Mouse (Mus musculus): ENCODE measurements around the gene Cttnbp2nl. TPM values are rescaled to one million over a fixed set of nuclear protein-coding genes. Genes with fewer than 3 reads are reported as not detected.

Gene Cttnbp2nl
- total RNA-seq, 2 experiments from 2014 or later = 18.8 to 27.5 TPM

- DNase-seq (ENCODE audit: low spot score in 2 of 2) = no peak
Observed at GRCm38 (mm10) chr3:105017314-105017713, 35.6 kb downstream of the Cttnbp2nl start.

DNA sequence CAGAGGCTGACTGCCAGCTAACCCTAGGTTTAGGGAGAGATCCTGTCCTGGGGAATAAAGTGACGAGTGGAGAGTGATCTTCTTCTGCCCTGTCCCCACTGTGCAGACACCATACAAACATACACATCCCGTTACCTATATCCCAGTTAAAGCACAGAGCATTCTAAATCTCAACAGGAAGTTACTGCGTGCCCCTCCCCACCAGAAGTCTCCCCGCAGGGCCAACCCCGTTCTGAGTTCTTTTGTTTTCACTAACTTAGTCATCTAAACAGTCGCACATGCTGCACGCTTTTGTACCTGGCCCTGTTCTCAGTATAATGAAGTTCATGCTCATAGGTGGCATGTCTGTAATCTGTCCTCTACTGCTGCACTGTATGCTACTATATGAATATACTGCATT lies 36.7 kb downstream of the Cttnbp2nl start:
- no peak for DNase-seq (ENCODE audit: low spot score in 2 of 2)

DNA sequence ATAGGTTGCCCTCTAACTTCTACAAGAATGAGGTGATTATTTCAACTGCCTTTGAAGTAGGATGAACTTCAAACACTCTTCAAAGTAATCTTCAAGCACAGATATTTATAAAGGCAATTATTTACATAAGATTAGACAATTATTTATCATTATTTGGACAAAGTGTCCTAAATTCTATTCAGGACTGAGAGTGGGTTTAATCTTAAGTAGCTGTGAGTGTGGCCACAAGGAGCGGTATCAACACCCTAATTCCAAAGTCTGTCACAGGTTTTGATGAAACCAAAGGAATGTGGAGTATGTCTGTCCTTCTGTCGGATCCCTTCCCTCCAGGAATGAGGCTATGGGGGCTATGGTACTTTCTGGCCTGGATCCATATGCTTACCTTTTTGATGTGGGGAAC lies 38.0 kb downstream of the Cttnbp2nl start:
- no peak for DNase-seq (ENCODE audit: low spot score in 2 of 2)

- DNase-seq (ENCODE audit: low spot score in 2 of 2) = no peak
Observed at GRCm38 (mm10) chr3:105012696-105013313, 40.1 kb downstream of the Cttnbp2nl start.

- DNase-seq (ENCODE audit: low spot score in 2 of 2) = no peak
Observed at GRCm38 (mm10) chr3:105011883-105012282, 41.1 kb downstream of the Cttnbp2nl start.

DNA sequence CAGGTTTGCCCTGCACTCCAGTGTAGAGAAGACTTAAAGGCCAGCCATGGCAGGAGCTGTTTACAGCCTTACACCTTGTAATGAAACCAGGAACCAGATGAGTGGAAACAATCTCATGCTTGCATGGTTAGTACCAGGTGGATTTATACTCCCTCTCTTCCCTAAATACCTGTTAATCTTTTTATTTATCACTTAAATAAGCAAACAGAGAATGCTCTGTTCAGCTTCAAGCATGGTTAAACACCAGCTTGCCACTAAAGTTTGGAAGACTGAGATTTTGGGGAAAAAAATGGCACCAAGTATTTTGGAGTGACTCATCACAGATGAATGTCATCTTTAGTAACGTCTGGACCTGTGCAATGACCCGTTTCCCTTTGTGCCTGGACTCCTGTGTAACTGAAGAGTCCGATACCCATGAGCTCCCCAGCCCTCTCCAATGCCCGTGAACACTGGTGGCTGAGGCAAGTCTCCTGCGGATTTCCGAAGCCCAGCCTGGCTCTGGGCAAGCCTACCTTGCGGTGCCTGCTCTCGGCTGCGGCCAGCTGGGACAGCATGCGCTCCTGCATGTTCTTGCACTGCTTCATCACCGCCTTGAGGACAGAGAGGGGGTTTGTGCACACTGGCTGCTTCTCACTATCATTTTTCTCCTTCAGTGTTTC lies 42.1 kb downstream of the Cttnbp2nl start:
- no peak for DNase-seq (ENCODE audit: low spot score in 2 of 2)

GRCm38 (mm10) chr3:105008070-105008469 lies 44.9 kb downstream of the Cttnbp2nl start:
- no peak for DNase-seq (ENCODE audit: low spot score in 2 of 2)

DNA sequence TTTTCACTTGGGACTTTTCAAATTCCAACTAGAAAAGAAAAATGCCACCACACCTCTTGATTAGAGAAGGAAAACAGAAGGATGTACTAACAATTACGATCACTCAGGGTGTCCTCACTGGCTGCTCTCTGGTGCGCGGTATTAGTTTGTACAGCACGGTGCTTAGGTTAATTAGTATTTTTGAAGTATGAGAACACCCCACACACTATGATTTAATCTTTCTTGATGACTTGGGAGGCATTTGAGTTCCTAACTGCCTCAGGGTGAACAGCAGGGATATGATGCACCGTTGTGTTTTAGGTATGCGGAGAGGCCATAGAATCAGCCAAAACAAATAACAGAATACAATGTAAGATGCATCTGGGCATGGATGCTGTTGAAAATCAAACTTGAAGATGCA lies 46.8 kb downstream of the Cttnbp2nl start:
- no peak for DNase-seq (ENCODE audit: low spot score in 2 of 2)

DNA sequence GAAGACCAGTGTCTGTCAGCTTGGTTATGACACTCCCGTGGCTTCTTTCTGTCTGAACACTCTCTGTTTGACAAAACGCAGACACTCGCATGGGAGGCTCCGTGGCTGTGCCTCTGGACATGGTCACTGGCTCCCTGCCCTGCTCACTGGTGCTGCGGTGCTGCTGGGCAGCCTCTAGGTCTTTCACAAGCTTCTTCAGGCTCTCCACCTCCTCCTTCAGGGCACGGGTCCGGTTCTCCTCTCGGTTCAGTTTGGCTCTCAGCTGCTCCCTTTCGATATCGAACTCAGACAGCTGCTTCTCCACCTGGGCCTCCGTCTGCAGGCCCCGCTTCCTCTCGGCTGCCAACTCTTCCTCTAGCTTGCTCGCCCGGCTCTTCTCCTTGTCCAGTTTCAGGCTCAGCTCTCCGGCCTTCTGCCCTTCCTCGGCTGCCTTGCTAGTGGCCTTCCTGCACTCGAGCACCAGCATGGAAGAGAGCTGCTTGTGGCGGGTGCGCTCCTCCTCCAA lies 47.3 kb downstream of the Cttnbp2nl start:
- no peak for DNase-seq (ENCODE audit: low spot score in 2 of 2)

DNA sequence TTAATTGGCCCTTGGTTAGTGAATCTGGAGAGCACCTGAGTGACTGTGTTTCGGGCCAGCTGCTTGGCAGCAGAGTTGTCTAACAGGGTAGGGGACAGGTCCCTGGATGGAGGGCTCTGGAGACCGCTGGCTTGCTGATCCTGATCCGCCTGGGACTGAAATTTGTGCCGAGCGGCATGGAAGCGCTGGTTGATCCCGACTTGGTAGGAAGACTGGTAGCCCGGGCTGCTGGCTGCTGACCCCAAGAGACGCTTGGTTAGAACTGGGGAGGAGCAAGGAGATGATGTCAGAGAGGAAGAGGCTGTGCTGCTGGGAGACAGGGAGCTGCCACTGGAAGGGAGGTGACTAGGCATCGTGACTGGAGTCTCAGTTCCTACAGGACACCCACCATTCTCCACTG lies 47.9 kb downstream of the Cttnbp2nl start:
- no peak for DNase-seq (ENCODE audit: low spot score in 2 of 2)

- DNase-seq (ENCODE audit: low spot score in 2 of 2) = no peak
Observed at GRCm38 (mm10) chr3:105003960-105004463, 48.9 kb downstream of the Cttnbp2nl start.

DNA sequence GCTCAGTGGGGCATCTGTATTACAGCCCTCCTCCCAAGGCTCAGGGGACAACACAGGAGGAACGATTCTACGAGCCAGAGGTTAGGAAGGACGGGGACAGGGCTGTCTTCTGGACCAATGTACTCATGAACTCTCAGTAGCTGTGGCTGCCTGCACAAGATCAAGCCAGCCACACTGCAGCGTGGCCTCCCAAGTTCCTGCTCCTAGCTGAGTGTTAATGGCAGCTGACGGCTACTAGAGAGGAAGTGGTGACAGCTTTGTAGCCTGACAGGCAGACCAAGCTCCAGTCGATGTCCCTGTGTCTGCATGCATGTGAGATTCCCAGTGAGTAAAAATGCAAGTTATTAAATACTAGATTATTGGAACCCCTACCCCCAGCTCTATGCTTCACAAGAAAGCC lies 51.6 kb downstream of the Cttnbp2nl start:
- no peak for DNase-seq (ENCODE audit: low spot score in 2 of 2)

- DNase-seq (ENCODE audit: low spot score in 2 of 2) = peak in 1 of 2 experiments; percentile 41
Observed at GRCm38 (mm10) chr3:105000561-105000960, 52.4 kb downstream of the Cttnbp2nl start.

- DNase-seq (ENCODE audit: low spot score in 2 of 2) = no peak
Observed at GRCm38 (mm10) chr3:104997563-104997962, 55.4 kb downstream of the Cttnbp2nl start.

DNA sequence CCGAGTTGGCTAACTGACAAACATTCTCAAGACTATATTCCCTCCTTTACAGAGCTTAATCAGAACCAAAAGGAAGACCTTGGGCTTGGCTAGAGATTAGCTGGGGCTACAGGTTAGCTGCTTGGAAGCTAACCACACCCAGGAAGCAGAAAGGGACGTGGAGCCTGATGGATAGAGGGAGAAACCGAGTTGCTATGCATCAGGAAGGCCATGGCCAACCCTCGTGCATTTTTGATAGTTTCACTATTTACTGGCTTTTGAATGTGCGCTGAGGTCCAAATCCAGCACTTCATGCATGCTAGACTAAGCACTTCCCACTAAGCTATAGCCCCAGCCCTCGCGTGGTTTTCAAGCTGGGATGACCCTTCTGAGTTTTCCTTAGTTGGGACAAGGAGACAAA lies 57.2 kb downstream of the Cttnbp2nl start:
- no peak for DNase-seq (ENCODE audit: low spot score in 2 of 2)

DNA sequence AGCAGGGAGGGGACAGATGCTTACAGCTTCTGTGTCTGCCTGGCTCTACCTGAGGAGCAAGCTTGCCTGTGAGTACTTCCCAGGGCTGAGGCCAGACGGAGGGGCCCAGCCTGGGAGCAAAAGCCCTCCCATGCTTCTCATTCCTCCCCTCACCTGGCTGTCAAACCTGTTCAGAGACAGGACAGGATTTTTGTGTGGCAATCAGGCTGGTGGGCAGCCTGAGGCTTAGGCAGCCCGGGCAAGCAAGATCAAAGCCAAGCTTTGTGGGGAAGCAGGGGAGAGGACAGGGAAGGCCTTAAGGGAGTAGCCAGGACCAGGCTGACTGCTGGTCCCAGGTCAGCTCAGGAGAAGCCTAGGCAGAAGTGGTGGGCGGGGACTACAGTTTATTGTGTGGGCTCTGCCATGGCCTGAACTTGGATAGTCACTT lies 58.5 kb downstream of the Cttnbp2nl start:
- no peak for DNase-seq (ENCODE audit: low spot score in 2 of 2)

- no peak for DNase-seq (ENCODE audit: low spot score in 2 of 2)
Observed at GRCm38 (mm10) chr3:104993800-104994199, 59.1 kb downstream of the Cttnbp2nl start.

DNA sequence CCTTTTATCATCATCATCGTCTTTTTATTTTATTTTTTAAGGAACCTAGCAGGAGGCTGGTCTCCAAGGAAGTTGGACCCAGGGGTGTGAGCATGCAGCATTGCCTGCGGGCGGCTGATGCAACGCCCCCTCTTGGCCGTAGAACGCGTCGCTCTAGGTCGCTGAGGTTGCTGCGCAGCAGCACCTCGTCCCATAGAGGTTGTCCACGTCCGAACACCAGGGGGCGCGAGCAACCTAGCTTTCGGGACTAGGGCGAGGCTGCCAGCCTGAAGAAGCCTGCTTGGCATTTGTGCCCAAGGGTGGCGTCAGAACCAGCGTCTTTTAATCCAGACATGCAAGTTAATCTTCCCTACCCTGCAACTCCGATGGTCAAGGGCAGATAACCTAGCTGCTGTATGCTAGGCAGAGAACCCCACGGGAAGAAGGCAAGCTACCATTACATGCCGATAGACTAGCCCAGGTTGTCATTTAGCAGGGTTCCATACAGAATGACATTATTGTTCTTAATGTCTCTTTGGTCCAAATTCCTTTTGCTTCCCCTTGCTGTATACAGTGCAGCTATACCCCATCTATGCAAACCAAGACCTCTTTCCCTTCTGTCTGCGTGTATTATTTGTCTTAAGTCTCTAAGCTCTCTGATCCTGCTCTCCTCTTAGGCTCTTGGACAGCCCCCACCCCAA lies 60.1 kb downstream of the Cttnbp2nl start:
- peak; percentile 93 to 94 for DNase-seq (ENCODE audit: low spot score in 2 of 2)

DNA sequence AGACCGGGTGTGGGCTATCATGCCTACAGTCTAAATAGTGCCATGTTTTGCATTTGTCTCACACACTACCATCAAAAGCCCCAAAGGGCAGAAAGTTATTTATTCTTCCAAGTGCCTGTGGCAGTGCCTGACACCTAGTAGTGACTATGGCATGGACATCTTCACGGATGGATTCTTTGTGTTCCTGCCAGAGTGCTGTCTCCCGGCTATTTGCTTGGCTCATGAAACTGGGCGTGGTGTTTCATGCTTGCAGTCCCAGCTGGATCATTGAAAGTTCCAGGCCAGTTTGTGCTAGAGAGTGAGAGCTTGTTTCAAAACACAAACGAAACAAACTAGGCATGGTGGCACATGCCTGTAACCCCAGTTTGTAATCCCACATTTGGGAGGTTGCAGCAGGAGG lies 61.2 kb downstream of the Cttnbp2nl start:
- DNase-seq (ENCODE audit: low spot score in 2 of 2) = no peak

DNA sequence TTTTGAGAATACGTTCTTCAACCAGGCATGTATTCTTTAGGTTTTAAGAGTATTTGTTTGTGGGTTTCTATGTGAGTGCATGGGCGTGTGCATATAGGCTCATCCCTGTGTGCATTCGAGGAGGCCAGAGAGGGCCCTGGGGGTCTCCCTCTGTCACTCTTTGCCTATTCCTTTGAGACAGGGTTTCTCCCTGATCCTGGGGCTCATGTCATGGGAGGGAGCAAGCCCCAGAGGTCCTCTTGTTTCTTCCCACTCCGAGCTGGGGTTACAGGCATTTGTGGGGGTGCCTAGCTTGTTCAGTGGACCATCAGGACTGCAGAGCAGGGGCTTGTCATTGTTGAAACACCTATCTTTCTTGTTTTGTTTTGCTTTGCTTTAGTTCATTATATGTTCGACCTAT lies 65.1 kb downstream of the Cttnbp2nl start:
- DNase-seq (ENCODE audit: low spot score in 2 of 2) = no peak

DNA sequence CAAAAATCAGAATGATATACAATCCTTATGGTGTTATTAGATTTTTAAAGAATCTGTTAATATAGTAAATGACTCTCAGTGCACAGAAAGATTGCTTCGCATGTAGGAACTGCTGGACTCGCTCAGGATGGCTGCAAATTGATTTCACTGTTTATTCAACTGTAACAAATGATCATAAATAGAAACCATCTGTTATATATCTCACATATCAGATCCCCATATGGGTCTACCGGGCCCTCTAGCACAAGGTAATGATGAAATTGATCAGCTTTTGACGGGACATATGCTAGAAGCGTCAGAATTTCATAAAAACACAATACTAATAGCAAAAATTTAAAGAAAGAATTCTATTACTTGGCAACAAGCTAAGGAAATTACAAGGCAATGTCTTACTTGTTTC lies 73.2 kb downstream of the Cttnbp2nl start:
- no peak for DNase-seq (ENCODE audit: low spot score in 2 of 2)

Measured in adrenal gland, adult 18-20 months (tissue).